Mouse (Mus musculus): ENCODE measurements around the gene Pdcd11. TPM values are rescaled to one million over a fixed set of nuclear protein-coding genes. Genes with fewer than 3 reads are reported as not detected.

The Pdcd11 gene
- total RNA-seq, 2 experiments from 2014 or later, result 17.9 to 19.0 TPM

GRCm38 (mm10) chr19:47161669-47162068 lies 71.1 kb downstream of the Pdcd11 start:
- Histone ChIP-seq H3K4me3 (no peak overlapping the region), H3K27ac (no peak overlapping the region)
- no peak for DNase-seq (ENCODE audit: low spot score in 2 of 2)
- no peak for TF ChIP-seq CTCF (conservative IDR thresholded peaks at IDR 0.05)

- no peak for DNase-seq (ENCODE audit: low spot score in 2 of 2)
- Histone ChIP-seq H3K4me3 (no peak overlapping the region), H3K27ac (no peak overlapping the region)
- TF ChIP-seq CTCF (conservative IDR thresholded peaks at IDR 0.05), result no peak
These were observed 72.7 kb downstream of the Pdcd11 start for GRCm38 (mm10) chr19:47163176-47163744.

GRCm38 (mm10) chr19:47166758-47167157 lies 76.2 kb downstream of the Pdcd11 start:
- no peak for TF ChIP-seq CTCF (conservative IDR thresholded peaks at IDR 0.05)
- Histone ChIP-seq H3K4me3 (no peak overlapping the region), H3K27ac (no peak overlapping the region)
- DNase-seq (ENCODE audit: low spot score in 2 of 2), result no peak

- no peak overlapping the region for H3K27ac ChIP-seq
- no peak for TF ChIP-seq CTCF (conservative IDR thresholded peaks at IDR 0.05)
- H3K4me3 ChIP-seq, result no peak overlapping the region
- DNase-seq (ENCODE audit: low spot score in 2 of 2), result no peak
These were observed 77.1 kb downstream of the Pdcd11 start for GRCm38 (mm10) chr19:47167617-47168214.

GRCm38 (mm10) chr19:47168223-47168622 lies 77.7 kb downstream of the Pdcd11 start:
- peak; percentile 95 for TF ChIP-seq CTCF (conservative IDR thresholded peaks at IDR 0.05)

GRCm38 (mm10) chr19:47168793-47169412 lies 78.3 kb downstream of the Pdcd11 start:
- peak; percentile 78 to 92 for DNase-seq (ENCODE audit: low spot score in 2 of 2)
- no peak overlapping the region for H3K27ac ChIP-seq
- TF ChIP-seq CTCF (conservative IDR thresholded peaks at IDR 0.05), result peak; percentile 97

More at GRCm38 (mm10) chr19:47168223-47168622, 77.7 kb downstream of the Pdcd11 start:
- Histone ChIP-seq H3K4me3 (peak overlapping the region; percentile 28; the same call in 1 of the 2 replicates), H3K27ac (no peak overlapping the region)
- DNase-seq (ENCODE audit: low spot score in 2 of 2), result no peak

GRCm38 (mm10) chr19:47174515-47174914 lies 83.9 kb downstream of the Pdcd11 start:
- no peak for DNase-seq (ENCODE audit: low spot score in 2 of 2)
- TF ChIP-seq CTCF (conservative IDR thresholded peaks at IDR 0.05), result peak; percentile 80
- H3K4me3 ChIP-seq, result no peak overlapping the region
- H3K27ac ChIP-seq, result no peak overlapping the region

More at GRCm38 (mm10) chr19:47168793-47169412, 78.3 kb downstream of the Pdcd11 start:
- H3K4me3 ChIP-seq, result peak overlapping the region; percentile 28; the same call in 1 of the 2 replicates

GRCm38 (mm10) chr19:47175472-47175871 lies 84.9 kb downstream of the Pdcd11 start:
- DNase-seq (ENCODE audit: low spot score in 2 of 2), result no peak
- no peak overlapping the region for H3K4me3 ChIP-seq
- TF ChIP-seq CTCF (conservative IDR thresholded peaks at IDR 0.05), result peak; percentile 63
- no peak overlapping the region for H3K27ac ChIP-seq

GRCm38 (mm10) chr19:47176916-47177505 lies 86.4 kb downstream of the Pdcd11 start:
- no peak for TF ChIP-seq CTCF (conservative IDR thresholded peaks at IDR 0.05)
- Histone ChIP-seq H3K4me3 (no peak overlapping the region), H3K27ac (no peak overlapping the region)
- DNase-seq (ENCODE audit: low spot score in 2 of 2), result no peak

- peak; percentile 72 for TF ChIP-seq CTCF (conservative IDR thresholded peaks at IDR 0.05)
- DNase-seq (ENCODE audit: low spot score in 2 of 2), result no peak
- Histone ChIP-seq H3K4me3 (peak overlapping the region; percentile 84; the same call in 1 of the 2 replicates), H3K27ac (peak overlapping the region; percentile 89)
These were observed 87.4 kb downstream of the Pdcd11 start for GRCm38 (mm10) chr19:47178001-47178400.

GRCm38 (mm10) chr19:47178431-47179271 lies 88.1 kb downstream of the Pdcd11 start, which contains the start of gene Neurl1a:
Gene Neurl1a (plus strand): TSS chr19:47178820.
- Histone ChIP-seq H3K4me3 (peak within 1 kb of the TSS; percentile 84), H3K27ac (peak within 1 kb of the TSS; percentile 89)
- no peak for TF ChIP-seq CTCF (conservative IDR thresholded peaks at IDR 0.05)
- DNase-seq (ENCODE audit: low spot score in 2 of 2), result peak in 1 of 2 experiments; percentile 61

- TF ChIP-seq CTCF (conservative IDR thresholded peaks at IDR 0.05), result no peak
- DNase-seq (ENCODE audit: low spot score in 2 of 2), result peak in 1 of 2 experiments; percentile 53
- H3K4me3 ChIP-seq, result peak overlapping the region; percentile 84
- H3K27ac ChIP-seq, result peak overlapping the region; percentile 89
These were observed 88.8 kb downstream of the Pdcd11 start for GRCm38 (mm10) chr19:47179272-47179809.

All from layer of hippocampus, adult 2 months (tissue).